Mouse (Mus musculus): ENCODE measurements around the gene Osbpl6. TPM values are rescaled to one million over a fixed set of nuclear protein-coding genes. Genes with fewer than 3 reads are reported as not detected.

Gene Osbpl6
- polyA plus RNA-seq, 1 experiment from 2014 or later, result 9.9 TPM

- ATAC-seq (ENCODE audit: insufficient read depth, low FRiP score), result no peak
- 82% methylated on average over 7 of the region's 7 CpGs for WGBS
- Histone ChIP-seq H3K27me3 (ENCODE audit: control insufficient read depth, insufficient read depth, low read length) (no peaks in the 10 kb centered on the region), H3K4me3 (replicated peaks; ENCODE audit: low read length) (no peak overlapping the region), H3K9me3 (replicated peaks; ENCODE audit: control insufficient read depth, low read length) (no peaks in the 10 kb centered on the region), H3K4me1 (ENCODE audit: control insufficient read depth, insufficient read depth, low read length) (0 out of 2 replicates have a peak, but pooled peaks cover 4% of the 10 kb centered on the region), H3K36me3 (ENCODE audit: control insufficient read depth, insufficient read depth, low read length) (no peaks in the 10 kb centered on the region), H3K4me2 (ENCODE audit: low read depth, low read length) (no peak overlapping the region), H3K27ac (ENCODE audit: low read length) (no peak overlapping the region), H3K9ac (ENCODE audit: low read length) (no peak overlapping the region)
Observed at GRCm38 (mm10) chr2:76590221-76590620, 183.9 kb downstream of the Osbpl6 start.

GRCm38 (mm10) chr2:76592401-76592924 is 186.2 kb downstream of the Osbpl6 start:
- Histone ChIP-seq H3K4me1 (ENCODE audit: control insufficient read depth, insufficient read depth, low read length) (0 out of 2 replicates have a peak, but pooled peaks cover 4% of the 10 kb centered on the region), H3K4me2 (ENCODE audit: low read depth, low read length) (no peak overlapping the region), H3K9me3 (replicated peaks; ENCODE audit: control insufficient read depth, low read length) (no peaks in the 10 kb centered on the region), H3K27me3 (ENCODE audit: control insufficient read depth, insufficient read depth, low read length) (no peaks in the 10 kb centered on the region), H3K9ac (ENCODE audit: low read length) (no peak overlapping the region), H3K27ac (ENCODE audit: low read length) (no peak overlapping the region), H3K36me3 (ENCODE audit: control insufficient read depth, insufficient read depth, low read length) (no peaks in the 10 kb centered on the region), H3K4me3 (replicated peaks; ENCODE audit: low read length) (no peak overlapping the region)
- WGBS, result 68% methylated on average over 3 of the region's 3 CpGs
- no peak for ATAC-seq (ENCODE audit: insufficient read depth, low FRiP score)

GRCm38 (mm10) chr2:76597521-76597920 is 191.2 kb downstream of the Osbpl6 start:
- 0 out of 2 replicates have a peak, but pooled peaks cover 4% of the 10 kb centered on the region for H3K4me1 ChIP-seq (ENCODE audit: control insufficient read depth, insufficient read depth, low read length)
- H3K9me3 ChIP-seq (replicated peaks; ENCODE audit: control insufficient read depth, low read length), result no peaks in the 10 kb centered on the region
- H3K9ac ChIP-seq (ENCODE audit: low read length), result no peak overlapping the region
- no peaks in the 10 kb centered on the region for H3K27me3 ChIP-seq (ENCODE audit: control insufficient read depth, insufficient read depth, low read length)
- no peak overlapping the region for H3K4me3 ChIP-seq (replicated peaks; ENCODE audit: low read length)
- H3K27ac ChIP-seq (ENCODE audit: low read length), result no peak overlapping the region
- ATAC-seq (ENCODE audit: insufficient read depth, low FRiP score), result no peak
- WGBS, result 82% methylated on average over 11 of the region's 11 CpGs
- H3K36me3 ChIP-seq (ENCODE audit: control insufficient read depth, insufficient read depth, low read length), result no peaks in the 10 kb centered on the region
- H3K4me2 ChIP-seq (ENCODE audit: low read depth, low read length), result no peak overlapping the region

GRCm38 (mm10) chr2:76599214-76599613 is 192.9 kb downstream of the Osbpl6 start:
- Histone ChIP-seq H3K27me3 (ENCODE audit: control insufficient read depth, insufficient read depth, low read length) (no peaks in the 10 kb centered on the region), H3K9me3 (replicated peaks; ENCODE audit: control insufficient read depth, low read length) (no peaks in the 10 kb centered on the region), H3K27ac (ENCODE audit: low read length) (no peak overlapping the region), H3K4me2 (ENCODE audit: low read depth, low read length) (no peak overlapping the region), H3K4me1 (ENCODE audit: control insufficient read depth, insufficient read depth, low read length) (no peaks in the 10 kb centered on the region), H3K36me3 (ENCODE audit: control insufficient read depth, insufficient read depth, low read length) (no peaks in the 10 kb centered on the region), H3K9ac (ENCODE audit: low read length) (no peak overlapping the region), H3K4me3 (replicated peaks; ENCODE audit: low read length) (no peak overlapping the region)
- no peak for ATAC-seq (ENCODE audit: insufficient read depth, low FRiP score)
- whole genome bisulfite sequencing, result 59% methylated on average over 5 of the region's 5 CpGs

- Histone ChIP-seq H3K27me3 (ENCODE audit: control insufficient read depth, insufficient read depth, low read length) (no peaks in the 10 kb centered on the region), H3K27ac (ENCODE audit: low read length) (no peak overlapping the region), H3K36me3 (ENCODE audit: control insufficient read depth, insufficient read depth, low read length) (no peaks in the 10 kb centered on the region), H3K9me3 (replicated peaks; ENCODE audit: control insufficient read depth, low read length) (no peaks in the 10 kb centered on the region), H3K9ac (ENCODE audit: low read length) (no peak overlapping the region), H3K4me2 (ENCODE audit: low read depth, low read length) (no peak overlapping the region), H3K4me3 (replicated peaks; ENCODE audit: low read length) (no peak overlapping the region), H3K4me1 (ENCODE audit: control insufficient read depth, insufficient read depth, low read length) (no peaks in the 10 kb centered on the region)
- 93% methylated on average over 1 of the region's 1 CpGs for WGBS
- no peak for ATAC-seq (ENCODE audit: insufficient read depth, low FRiP score)
Observed at GRCm38 (mm10) chr2:76602256-76602655, 195.9 kb downstream of the Osbpl6 start.

GRCm38 (mm10) chr2:76606704-76607103 is 200.4 kb downstream of the Osbpl6 start:
- no peak overlapping the region for H3K27ac ChIP-seq (ENCODE audit: low read length)
- H3K4me1 ChIP-seq (ENCODE audit: control insufficient read depth, insufficient read depth, low read length), result no peaks in the 10 kb centered on the region
- no peak overlapping the region for H3K4me3 ChIP-seq (replicated peaks; ENCODE audit: low read length)
- 71% methylated on average over 3 of the region's 3 CpGs for WGBS
- H3K36me3 ChIP-seq (ENCODE audit: control insufficient read depth, insufficient read depth, low read length), result no peaks in the 10 kb centered on the region
- no peak overlapping the region for H3K9ac ChIP-seq (ENCODE audit: low read length)
- no peaks in the 10 kb centered on the region for H3K9me3 ChIP-seq (replicated peaks; ENCODE audit: control insufficient read depth, low read length)
- H3K4me2 ChIP-seq (ENCODE audit: low read depth, low read length), result no peak overlapping the region
- no peak for ATAC-seq (ENCODE audit: insufficient read depth, low FRiP score)
- H3K27me3 ChIP-seq (ENCODE audit: control insufficient read depth, insufficient read depth, low read length), result no peaks in the 10 kb centered on the region

GRCm38 (mm10) chr2:76610326-76611104 is 204.2 kb downstream of the Osbpl6 start:
- no peak overlapping the region for H3K27ac ChIP-seq (ENCODE audit: low read length)
- no peak; the same call in 1 of the 2 replicates for ATAC-seq (ENCODE audit: insufficient read depth, low FRiP score)

GRCm38 (mm10) chr2:76611996-76612395 is 205.7 kb downstream of the Osbpl6 start:
- no peaks in the 10 kb centered on the region for H3K9me3 ChIP-seq (replicated peaks; ENCODE audit: control insufficient read depth, low read length)
- no peak overlapping the region for H3K4me3 ChIP-seq (replicated peaks; ENCODE audit: low read length)
- WGBS, result 86% methylated on average over 3 of the region's 3 CpGs
- no peak overlapping the region for H3K4me2 ChIP-seq (ENCODE audit: low read depth, low read length)
- H3K4me1 ChIP-seq (ENCODE audit: control insufficient read depth, insufficient read depth, low read length), result no peaks in the 10 kb centered on the region
- no peaks in the 10 kb centered on the region for H3K27me3 ChIP-seq (ENCODE audit: control insufficient read depth, insufficient read depth, low read length)
- H3K27ac ChIP-seq (ENCODE audit: low read length), result no peak overlapping the region
- ATAC-seq (ENCODE audit: insufficient read depth, low FRiP score), result no peak
- no peaks in the 10 kb centered on the region for H3K36me3 ChIP-seq (ENCODE audit: control insufficient read depth, insufficient read depth, low read length)
- no peak overlapping the region for H3K9ac ChIP-seq (ENCODE audit: low read length)

More at GRCm38 (mm10) chr2:76610326-76611104, 204.2 kb downstream of the Osbpl6 start:
- no peaks in the 10 kb centered on the region for H3K36me3 ChIP-seq (ENCODE audit: control insufficient read depth, insufficient read depth, low read length)
- WGBS, result 60% methylated on average over 10 of the region's 10 CpGs
- H3K4me2 ChIP-seq (ENCODE audit: low read depth, low read length), result no peak overlapping the region
- H3K4me3 ChIP-seq (replicated peaks; ENCODE audit: low read length), result no peak overlapping the region
- no peak overlapping the region for H3K9ac ChIP-seq (ENCODE audit: low read length)
- no peaks in the 10 kb centered on the region for H3K9me3 ChIP-seq (replicated peaks; ENCODE audit: control insufficient read depth, low read length)
- H3K27me3 ChIP-seq (ENCODE audit: control insufficient read depth, insufficient read depth, low read length), result no peaks in the 10 kb centered on the region
- H3K4me1 ChIP-seq (ENCODE audit: control insufficient read depth, insufficient read depth, low read length), result no peaks in the 10 kb centered on the region

- no peak overlapping the region for H3K4me3 ChIP-seq (replicated peaks; ENCODE audit: low read length)
- ATAC-seq (ENCODE audit: insufficient read depth, low FRiP score), result no peak
- no peaks in the 10 kb centered on the region for H3K9me3 ChIP-seq (replicated peaks; ENCODE audit: control insufficient read depth, low read length)
- H3K27me3 ChIP-seq (ENCODE audit: control insufficient read depth, insufficient read depth, low read length), result no peaks in the 10 kb centered on the region
- H3K4me1 ChIP-seq (ENCODE audit: control insufficient read depth, insufficient read depth, low read length), result no peaks in the 10 kb centered on the region
- H3K9ac ChIP-seq (ENCODE audit: low read length), result no peak overlapping the region
- 27% methylated on average over 1 of the region's 1 CpGs for WGBS
- no peak overlapping the region for H3K27ac ChIP-seq (ENCODE audit: low read length)
- no peaks in the 10 kb centered on the region for H3K36me3 ChIP-seq (ENCODE audit: control insufficient read depth, insufficient read depth, low read length)
- H3K4me2 ChIP-seq (ENCODE audit: low read depth, low read length), result no peak overlapping the region
Observed at GRCm38 (mm10) chr2:76618078-76618477, 211.8 kb downstream of the Osbpl6 start.
